8 mouse cellular contexts compared by ENCODE assay signal in genomic region chr8:108764403-108765194, GRCm38 (mm10).
DNase-seq lines count a peak whose midpoint lies in the region; ATAC-seq and TF ChIP-seq lines count a peak whose summit lies in the region.
"Had no signal": no experiment of that assay in that cellular context is flagged by ENCODE, and none has a peak within 500 bp of the region (broad histone marks: within the 10 kb centered on the region; RNA-seq: fewer than 3 reads in every experiment).

No protein-coding gene starts in this region.

- no peak for ATAC-seq in liver, embryonic 12.5 days
- ATAC-seq in granulocyte monocyte progenitor cell, adult 5-6 weeks (replicated peaks; ENCODE audit: poor library complexity, severe bottlenecking), result peak; percentile 80
- peak; percentile 81 for ATAC-seq in megakaryocyte progenitor cell, adult 5-6 weeks (replicated peaks; ENCODE audit: poor library complexity)

- TF ChIP-seq POLR2A in bone marrow macrophage, adult 2 months (IDR thresholded peaks at IDR 0.05; ENCODE audit: borderline replicate concordance, low read depth, low read length), result no peak

- no peak overlapping the region for H3K4me2 ChIP-seq in liver, embryonic 12.5 days

- peaks cover 49% of the 10 kb centered on the region for H3K4me1 ChIP-seq in liver, embryonic 12.5 days
- H3K4me1 ChIP-seq in bone marrow macrophage, adult 2 months (ENCODE audit: control insufficient read depth, insufficient read depth, low read length), result peaks cover 30% of the 10 kb centered on the region

- no peak overlapping the region for H3K9ac ChIP-seq in liver, embryonic 12.5 days

- H3K36me3 ChIP-seq in liver, embryonic 12.5 days, result no peaks in the 10 kb centered on the region

- TF ChIP-seq CTCF in bone marrow macrophage, adult 2 months (IDR thresholded peaks at IDR 0.05; ENCODE audit: low read depth, low read length), result no peak

- H3K27me3 ChIP-seq in liver, embryonic 12.5 days (replicated peaks), result no peaks in the 10 kb centered on the region

- WGBS in liver, embryonic 12.5 days (ENCODE audit: insufficient replicate concordance), result 56% methylated on average over 19 of the region's 19 CpGs

- no peaks in the 10 kb centered on the region for H3K9me3 ChIP-seq in liver, embryonic 12.5 days (replicated peaks)

- H3K4me3 ChIP-seq in liver, embryonic 12.5 days, result no peak overlapping the region
- H3K4me3 ChIP-seq in bone marrow macrophage, adult 2 months (ENCODE audit: insufficient read depth, low read length), result no peak overlapping the region; the same call in 1 of the 2 replicates
- H3K4me3 ChIP-seq: erythroblast, embryonic 14.5 days had no signal

- DNase-seq in liver, result no peak
- DNase-seq in right cerebral cortex, postnatal 25 days, result no peak
- no peak for DNase-seq in neural tube, embryonic 10.5 days (ENCODE audit: extremely low spot score, low spot score)

- H3K27ac ChIP-seq in liver, embryonic 12.5 days, result peak overlapping the region; percentile 40; the same call in 1 of the 2 replicates
- H3K27ac ChIP-seq in bone marrow macrophage, adult 2 months (ENCODE audit: insufficient read depth, low read depth, low read length), result peak overlapping the region; percentile 58
